25 mouse cellular contexts compared by ENCODE assay signal in the genomic region with DNA sequence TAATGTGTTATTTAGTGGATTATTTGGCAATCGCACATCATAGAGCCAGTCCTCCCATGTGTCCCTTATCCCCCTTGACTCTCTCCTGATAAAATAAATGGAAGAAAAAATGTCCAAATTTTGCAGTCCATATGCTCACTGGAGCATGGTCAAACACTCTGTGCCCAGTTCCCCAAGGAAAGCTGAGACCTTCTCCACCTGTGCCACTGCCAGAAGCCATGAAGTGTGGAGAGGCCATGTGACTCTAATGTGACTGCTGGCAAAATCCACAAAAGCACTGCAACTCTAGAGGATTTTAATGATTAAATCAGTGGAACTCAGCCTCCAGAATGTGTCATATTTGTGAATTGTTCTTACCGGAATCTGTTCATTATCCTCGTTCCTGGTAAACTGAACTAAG.
DNase-seq lines count a peak whose midpoint lies in the region; ATAC-seq and TF ChIP-seq lines count a peak whose summit lies in the region.
"Had no signal": no experiment of that assay in that cellular context is flagged by ENCODE, and none has a peak within 500 bp of the region (broad histone marks: within the 10 kb centered on the region; RNA-seq: fewer than 3 reads in every experiment).

No protein-coding gene starts in this region.

- H3K9ac ChIP-seq in hindbrain, embryonic 16.5 days (ENCODE audit: low read depth, low read length): no peak overlapping the region
- H3K9ac ChIP-seq in hindbrain, embryonic 11.5 days (ENCODE audit: low read depth, low read length): no peak overlapping the region
- H3K9ac ChIP-seq in limb, embryonic 11.5 days (ENCODE audit: low read length): no peak overlapping the region
- no peak overlapping the region for H3K9ac ChIP-seq in kidney, embryonic 14.5 days (ENCODE audit: low read depth, low read length)
- H3K9ac ChIP-seq: hindbrain, embryonic 15.5 days; liver, embryonic 15.5 days; lung, embryonic 15.5 days had no signal

- TF ChIP-seq CTCF in layer of hippocampus, adult 2 months (conservative IDR thresholded peaks at IDR 0.05): no peak

- H3K27ac ChIP-seq in hindbrain, embryonic 16.5 days (ENCODE audit: low read depth, low read length): no peak overlapping the region
- H3K27ac ChIP-seq in hindbrain, embryonic 11.5 days (ENCODE audit: low read depth, low read length): no peak overlapping the region
- no peak overlapping the region for H3K27ac ChIP-seq in limb, embryonic 11.5 days (replicated peaks; ENCODE audit: low read depth, low read length)
- H3K27ac ChIP-seq in limb, embryonic 10.5 days: no peak overlapping the region
- H3K27ac ChIP-seq in kidney, embryonic 14.5 days (ENCODE audit: low read depth, low read length): no peak overlapping the region
- no peak overlapping the region for H3K27ac ChIP-seq in layer of hippocampus, adult 2 months
- H3K27ac ChIP-seq: gastrocnemius, adult 2 months; hindbrain, embryonic 15.5 days; liver, embryonic 15.5 days; lung, embryonic 15.5 days had no signal

- peak; percentile 37; the same call in 1 of the 2 replicates for ATAC-seq in hindbrain, embryonic 16.5 days
- ATAC-seq in hindbrain, embryonic 11.5 days (ENCODE audit: low FRiP score): no peak
- no peak for ATAC-seq in limb, embryonic 11.5 days (ENCODE audit: insufficient number of reproducible peaks, low FRiP score, low TSS enrichment, low read depth)
- peak; percentile 62; the same call in 1 of the 2 replicates for ATAC-seq in kidney, embryonic 14.5 days (ENCODE audit: low FRiP score, low TSS enrichment)
- ATAC-seq: intestine, embryonic 16.5 days; midbrain, embryonic 16.5 days; Patski had no signal

- H3K36me3 ChIP-seq in hindbrain, embryonic 16.5 days (ENCODE audit: control insufficient read depth, insufficient read depth, low read length): no peaks in the 10 kb centered on the region
- H3K36me3 ChIP-seq in hindbrain, embryonic 11.5 days (ENCODE audit: control insufficient read depth, insufficient read depth, low read length): no peaks in the 10 kb centered on the region
- no peaks in the 10 kb centered on the region for H3K36me3 ChIP-seq in limb, embryonic 11.5 days (ENCODE audit: control insufficient read depth, insufficient read depth, low read length)
- no peaks in the 10 kb centered on the region for H3K36me3 ChIP-seq in limb, embryonic 10.5 days
- no peaks in the 10 kb centered on the region for H3K36me3 ChIP-seq in kidney, embryonic 14.5 days (ENCODE audit: control insufficient read depth, insufficient read depth, low read length)
- H3K36me3 ChIP-seq: G1E; hindbrain, embryonic 15.5 days; liver, embryonic 15.5 days; lung, embryonic 15.5 days had no signal

- no peaks in the 10 kb centered on the region for H3K9me3 ChIP-seq in hindbrain, embryonic 16.5 days (ENCODE audit: control insufficient read depth, low read length)
- no peaks in the 10 kb centered on the region for H3K9me3 ChIP-seq in hindbrain, embryonic 11.5 days (ENCODE audit: control insufficient read depth, low read length)
- H3K9me3 ChIP-seq in limb, embryonic 11.5 days (ENCODE audit: control insufficient read depth, low read length): no peaks in the 10 kb centered on the region
- H3K9me3 ChIP-seq in limb, embryonic 10.5 days (replicated peaks): no peaks in the 10 kb centered on the region
- H3K9me3 ChIP-seq in kidney, embryonic 14.5 days (ENCODE audit: control insufficient read depth, low read length): no peaks in the 10 kb centered on the region
- H3K9me3 ChIP-seq: G1E; hindbrain, embryonic 15.5 days; liver, embryonic 15.5 days; lung, embryonic 15.5 days had no signal

- H3K4me2 ChIP-seq in hindbrain, embryonic 16.5 days (ENCODE audit: low read length): no peak overlapping the region
- no peak overlapping the region for H3K4me2 ChIP-seq in hindbrain, embryonic 11.5 days (replicated peaks; ENCODE audit: low read depth, low read length)
- no peak overlapping the region for H3K4me2 ChIP-seq in limb, embryonic 11.5 days (ENCODE audit: low read depth, severe bottlenecking)
- H3K4me2 ChIP-seq in kidney, embryonic 14.5 days (replicated peaks; ENCODE audit: low read depth, low read length): no peak overlapping the region
- H3K4me2 ChIP-seq: hindbrain, embryonic 15.5 days; liver, embryonic 15.5 days; lung, embryonic 15.5 days had no signal

- H3K4me3 ChIP-seq in hindbrain, embryonic 16.5 days (ENCODE audit: low read length): no peak overlapping the region
- H3K4me3 ChIP-seq in hindbrain, embryonic 11.5 days (ENCODE audit: low read depth, low read length): no peak overlapping the region
- H3K4me3 ChIP-seq in limb, embryonic 11.5 days (ENCODE audit: low read depth, low read length): no peak overlapping the region
- H3K4me3 ChIP-seq in limb, embryonic 10.5 days: no peak overlapping the region
- no peak overlapping the region for H3K4me3 ChIP-seq in kidney, embryonic 14.5 days (ENCODE audit: low read length)
- no peak overlapping the region for H3K4me3 ChIP-seq in layer of hippocampus, adult 2 months
- H3K4me3 ChIP-seq: gastrocnemius, adult 2 months; hindbrain, embryonic 15.5 days; liver, embryonic 15.5 days; lung, embryonic 15.5 days had no signal

- no peak for DNase-seq in hindbrain, embryonic 11.5 days (ENCODE audit: low spot score)
- peak; percentile 21 for DNase-seq in limb, embryonic 11.5 days (ENCODE audit: low spot score)
- no peak for DNase-seq in limb, embryonic 10.5 days (ENCODE audit: low spot score)
- DNase-seq in layer of hippocampus, adult 2 months (ENCODE audit: low spot score in 2 of 2): no peak
- no peak for DNase-seq in ovary, postnatal 10 days (ENCODE audit: low spot score)
- DNase-seq: adrenal gland, postnatal 36 days; B cell, adult 2 months; cerebellum, adult 18-20 months; gastrocnemius, adult 2 months; heart, postnatal 36 days; liver; lung, postnatal 4 days; right cerebral cortex, adult 18-20 months; right cerebral cortex, postnatal 4 days; thymus, postnatal 14 days had no signal

- no peaks in the 10 kb centered on the region for H3K27me3 ChIP-seq in hindbrain, embryonic 16.5 days (replicated peaks; ENCODE audit: control insufficient read depth, insufficient read depth, low read length)
- no peaks in the 10 kb centered on the region for H3K27me3 ChIP-seq in hindbrain, embryonic 11.5 days (ENCODE audit: control insufficient read depth, insufficient read depth, low read length)
- H3K27me3 ChIP-seq in limb, embryonic 11.5 days (ENCODE audit: control insufficient read depth, insufficient read depth, low read length): no peaks in the 10 kb centered on the region
- no peaks in the 10 kb centered on the region for H3K27me3 ChIP-seq in limb, embryonic 10.5 days (ENCODE audit: low read depth, poor library complexity, severe bottlenecking)
- H3K27me3 ChIP-seq in kidney, embryonic 14.5 days (ENCODE audit: control insufficient read depth, insufficient read depth, low read length): no peaks in the 10 kb centered on the region
- H3K27me3 ChIP-seq: CH12.LX; hindbrain, embryonic 15.5 days; liver, embryonic 15.5 days; lung, embryonic 15.5 days; Patski had no signal

- WGBS in hindbrain, embryonic 16.5 days: 73% methylated on average over 3 of the region's 3 CpGs
- WGBS in hindbrain, embryonic 11.5 days: 94% methylated on average over 3 of the region's 3 CpGs
- WGBS in limb, embryonic 11.5 days: 90% methylated on average over 3 of the region's 3 CpGs
- 94% methylated on average over 3 of the region's 3 CpGs for WGBS in limb, embryonic 10.5 days
- 83% methylated on average over 3 of the region's 3 CpGs for WGBS in kidney, embryonic 14.5 days

- no peaks in the 10 kb centered on the region for H3K4me1 ChIP-seq in hindbrain, embryonic 16.5 days (ENCODE audit: control insufficient read depth, insufficient read depth, low read depth, low read length)
- H3K4me1 ChIP-seq in hindbrain, embryonic 11.5 days (replicated peaks; ENCODE audit: control insufficient read depth, insufficient read depth, low read length): no peaks in the 10 kb centered on the region
- no peaks in the 10 kb centered on the region for H3K4me1 ChIP-seq in limb, embryonic 11.5 days (ENCODE audit: control insufficient read depth, insufficient read depth, low read length)
- H3K4me1 ChIP-seq in limb, embryonic 10.5 days: no peaks in the 10 kb centered on the region
- H3K4me1 ChIP-seq in kidney, embryonic 14.5 days (ENCODE audit: control insufficient read depth, insufficient read depth, low read length): no peaks in the 10 kb centered on the region
- H3K4me1 ChIP-seq: hindbrain, embryonic 15.5 days; liver, embryonic 15.5 days; lung, embryonic 15.5 days had no signal

Comparison
In these comparisons a context has a peak if more than half of its experiments do, and no peak if none do; other contexts are left out.
1. ATAC-seq: peak in hindbrain, embryonic 16.5 days (single experiment) and kidney, embryonic 14.5 days (single experiment); none in hindbrain, embryonic 11.5 days (single experiment) and limb, embryonic 11.5 days (single experiment).